Mouse (Mus musculus) cortical plate, adult 2 months (tissue): ENCODE results near the gene Rnf224.

ENCODE experiments used
- CTCF ChIP-seq: fragments of 200-500 bp; IDR thresholded peaks from 2 replicates; pipeline ENCODE4 v1.5.1; 2011; ENCODE audit warnings: mild to moderate bottlenecking, control low read depth, low read length; ENCODE audit not compliant: insufficient read depth; ENCODE audit errors: extremely low read depth
- POLR2A ChIP-seq: fragments of 200-500 bp; IDR thresholded peaks from 2 replicates; pipeline ENCODE4 v1.6.1; 2011; ENCODE audit warnings: mild to moderate bottlenecking, low read length, control low read depth; ENCODE audit not compliant: insufficient read depth; ENCODE audit errors: extremely low read depth

- TF ChIP-seq CTCF (no peak), POLR2A (no peak; the same call in 1 of the 2 replicates)
Observed at GRCm38 (mm10) chr2:25221331-25221772, 15.2 kb downstream of the Rnf224 start.
